Mouse (Mus musculus) CH12F3 (cell line): ENCODE data around the gene Anxa1.

ENCODE experiments used
- in situ Hi-C: fragments of 300-500 bp; cut with MboI; formaldehyde crosslinking; loops from 2 replicates; pipeline ENCODE4 v1.14.3; 2020; ENCODE audit warnings: low sequenced_read_pairs

The Anxa1 gene

DNA sequence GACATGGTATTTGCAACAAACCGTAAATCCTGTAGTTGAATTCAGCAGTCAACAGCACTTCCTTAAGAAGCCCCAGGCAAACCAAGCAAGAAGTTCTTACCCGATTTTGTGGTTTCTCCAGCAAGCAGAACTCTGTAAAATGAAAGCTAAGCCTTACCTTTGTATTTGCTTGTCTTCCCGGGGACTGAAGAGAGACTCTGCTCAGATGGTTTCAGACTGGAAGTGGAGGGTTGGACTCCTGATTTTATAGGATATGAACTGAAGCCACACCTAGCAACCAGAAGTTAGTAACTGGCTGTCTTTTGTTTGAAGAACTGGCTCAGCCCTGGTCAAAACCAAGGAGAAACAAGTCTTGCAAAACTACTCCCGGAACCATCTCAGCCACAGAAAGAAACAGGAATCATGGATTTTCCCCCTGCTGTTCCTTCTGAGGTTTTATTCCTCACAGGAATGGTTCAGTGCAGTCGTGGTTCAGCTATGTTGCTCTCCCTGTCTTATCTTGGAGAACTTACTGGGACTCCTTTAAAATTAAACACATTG lies at the start of gene Anxa1:
Gene Anxa1, minus strand, starts transcription at position 490 of the 540 bp plus-strand sequence.
- in situ Hi-C loops, result no loop called here

DNA sequence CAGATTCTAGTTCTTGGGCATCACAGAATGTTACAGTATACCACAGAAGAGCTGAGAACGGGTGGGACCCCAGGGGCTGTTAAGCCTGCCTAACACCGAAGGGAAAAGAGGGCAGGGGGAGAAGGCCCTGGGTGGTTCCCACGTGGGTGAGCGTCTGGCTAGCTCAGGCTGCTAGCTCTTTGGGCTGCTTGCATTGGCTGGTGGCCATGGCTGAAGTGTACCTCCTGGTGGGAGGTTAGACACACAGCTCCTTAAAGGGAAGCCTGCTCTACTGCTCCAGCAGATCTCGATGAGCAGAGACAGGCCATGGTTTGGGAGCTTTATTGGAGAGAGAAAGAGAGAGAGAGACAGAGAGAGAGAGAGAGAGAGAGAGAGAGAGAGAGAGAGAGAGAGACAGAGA lies 46.3 kb upstream of the Anxa1 start:
- in situ Hi-C loops, result no loop called here

DNA sequence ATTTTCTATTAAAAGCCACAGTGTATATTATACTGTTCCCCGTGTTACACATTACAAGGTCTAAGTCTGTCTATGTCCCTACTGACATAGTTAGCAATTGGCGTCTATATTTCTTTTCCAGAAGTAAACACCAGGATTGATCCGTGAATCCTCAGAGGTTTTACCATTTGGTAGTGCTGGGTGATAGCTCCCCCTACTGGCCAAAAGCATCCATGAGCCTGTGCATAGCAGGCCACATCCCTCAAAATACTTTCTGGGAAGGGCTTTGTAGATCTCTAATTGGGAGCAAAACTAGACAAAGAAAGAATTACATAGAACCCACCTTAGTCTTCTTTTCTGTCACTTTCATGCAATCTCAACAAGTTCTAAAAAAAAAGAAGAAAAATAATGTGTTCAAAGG lies 43.8 kb upstream of the Anxa1 start:
- in situ Hi-C loops, result no loop called here

DNA sequence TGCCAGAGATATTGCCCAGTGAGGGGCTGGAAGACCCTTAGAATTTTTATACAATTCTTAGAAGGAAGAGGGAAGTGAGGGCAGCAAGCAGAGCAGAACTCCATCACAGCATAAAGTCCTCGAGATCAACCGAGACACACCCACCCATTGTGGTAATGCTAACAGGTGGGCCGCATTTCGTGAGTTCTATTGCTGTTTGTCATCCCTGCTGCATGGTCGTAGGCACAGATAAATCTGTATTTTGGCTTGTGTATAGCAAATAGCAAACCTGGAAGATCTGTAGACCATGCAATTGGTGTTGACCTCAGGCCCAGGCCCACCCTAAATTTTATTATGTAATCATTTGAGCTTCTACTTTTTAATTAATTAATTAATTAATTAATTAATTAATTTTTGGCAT lies 43.2 kb upstream of the Anxa1 start:
- in situ Hi-C loops, result no loop called here

- in situ Hi-C loops, result no loop called here
These were observed 35.9 kb upstream of the Anxa1 start for GRCm38 (mm10) chr19:20426443-20427161.

DNA sequence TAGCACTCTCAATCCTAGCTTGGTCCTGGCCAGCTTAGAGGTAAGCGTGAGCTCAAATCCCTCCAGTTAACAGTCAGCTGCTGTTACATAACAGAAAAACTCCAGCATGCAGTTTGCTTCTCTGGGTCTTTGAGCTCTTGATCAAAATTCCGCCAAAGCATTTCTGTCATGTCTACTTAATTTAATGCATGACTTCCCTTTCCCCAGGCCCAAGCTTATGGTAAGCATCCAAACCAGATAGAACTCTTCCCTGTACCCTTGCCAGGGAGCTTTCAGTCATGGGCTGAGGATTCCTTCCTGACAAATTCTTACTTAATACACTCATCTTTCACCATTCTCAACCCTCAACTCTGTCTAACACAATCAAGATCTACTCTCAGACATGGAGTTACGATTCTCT lies 20.5 kb upstream of the Anxa1 start:
- in situ Hi-C loops, result no loop called here

DNA sequence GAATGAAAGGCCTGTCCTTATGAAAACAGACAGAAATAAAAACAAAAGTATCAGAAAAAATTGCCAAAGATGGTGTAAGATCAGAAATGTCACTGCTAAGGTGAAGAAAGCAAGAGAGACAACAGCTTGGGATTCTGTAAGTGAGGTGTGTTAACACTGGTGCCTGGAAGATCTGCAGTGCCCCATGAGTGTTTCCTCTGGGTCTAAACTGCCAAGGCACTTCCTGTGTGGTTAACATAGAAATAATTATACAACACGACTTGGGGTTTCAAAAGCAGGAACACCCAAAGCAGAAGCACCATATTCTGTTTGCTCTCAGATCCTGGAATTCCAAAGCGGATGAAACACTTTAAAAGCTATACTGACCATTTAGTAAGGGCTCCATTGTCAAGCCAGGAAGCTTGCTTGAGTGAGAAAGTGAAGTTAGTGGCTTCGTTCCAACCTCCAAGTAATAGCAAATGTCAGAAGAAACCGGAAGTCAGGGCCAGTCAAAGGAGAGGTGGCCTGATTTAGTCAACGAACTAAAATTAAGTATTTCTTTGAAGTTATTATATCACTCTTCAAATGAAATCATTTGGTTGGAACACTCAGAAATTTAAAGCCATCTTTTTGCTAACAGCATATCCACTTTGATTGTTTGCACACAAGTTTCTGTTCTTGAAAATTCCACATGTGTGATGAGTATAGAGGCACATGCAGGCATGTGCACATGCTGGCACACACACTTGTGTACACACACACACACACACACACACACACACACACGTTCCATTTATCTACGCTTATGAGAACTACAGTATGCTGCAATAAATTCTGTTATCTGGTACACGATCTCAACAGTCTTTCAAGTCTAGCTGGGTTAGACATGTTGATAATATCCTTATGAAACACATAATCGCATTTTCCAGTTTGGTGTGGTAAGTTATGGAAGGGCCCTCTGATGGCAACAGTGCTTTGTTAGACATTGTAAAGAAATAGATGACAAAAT lies 19.1 kb upstream of the Anxa1 start:
- in situ Hi-C loops, result no loop called here

DNA sequence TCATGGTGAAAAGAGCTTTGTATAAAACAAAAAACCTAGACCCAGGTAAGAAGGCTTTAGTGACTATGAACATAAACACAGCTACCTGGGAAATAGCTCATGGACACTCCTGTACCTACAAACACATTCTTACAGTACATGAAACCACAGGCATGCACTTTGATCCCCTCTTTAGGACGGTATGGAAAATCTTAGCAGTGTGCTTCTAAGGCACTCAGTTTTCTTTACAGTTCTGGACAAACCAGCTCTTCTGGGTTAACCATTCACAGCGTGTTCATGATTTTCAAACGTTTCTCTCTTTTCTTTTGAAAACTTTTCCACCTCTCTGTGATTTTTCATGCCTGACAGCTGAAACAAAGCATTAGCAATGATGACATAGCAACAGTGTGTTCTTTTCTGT lies 15.7 kb upstream of the Anxa1 start:
- in situ Hi-C loops, result no loop called here

GRCm38 (mm10) chr19:20405015-20405414 lies 14.3 kb upstream of the Anxa1 start:
- in situ Hi-C loops, result no loop called here

DNA sequence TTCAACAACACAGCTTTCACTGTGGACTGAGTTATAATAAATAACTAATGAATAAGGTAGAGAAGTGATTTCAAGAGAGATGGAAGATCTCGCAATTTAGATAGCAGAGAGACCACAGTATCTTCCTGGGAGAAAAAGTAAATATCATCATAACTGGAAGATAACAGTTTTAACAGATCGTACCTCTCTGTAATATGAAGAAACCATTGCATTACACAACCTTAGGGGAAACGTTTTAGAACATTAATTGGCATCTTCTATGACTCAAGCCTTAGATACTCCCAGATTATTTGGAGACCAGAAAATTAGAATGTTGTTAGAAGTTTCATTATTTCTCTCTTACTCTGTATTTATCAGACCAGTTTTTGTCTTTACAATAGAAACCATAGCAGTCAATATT lies 13.0 kb upstream of the Anxa1 start:
- in situ Hi-C loops, result no loop called here

DNA sequence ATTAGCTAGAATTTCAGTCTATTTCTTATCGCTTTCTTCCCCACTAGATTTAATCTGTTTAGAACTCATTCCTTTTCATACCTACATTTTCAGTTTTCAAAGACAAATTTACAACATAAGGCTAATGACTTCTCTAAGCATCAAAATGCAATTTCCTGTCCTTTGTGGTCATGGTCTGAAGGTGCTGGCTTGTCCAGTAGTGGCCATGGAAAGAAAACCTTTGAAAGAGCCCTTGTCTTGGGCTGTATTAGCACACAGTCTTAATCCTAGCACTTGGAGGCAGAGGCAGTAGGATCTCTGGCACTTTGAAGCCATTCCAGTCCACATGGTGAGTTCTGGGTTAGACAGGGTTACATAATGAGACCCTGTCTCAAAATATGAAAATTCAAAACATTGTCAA lies 12.5 kb upstream of the Anxa1 start:
- in situ Hi-C loops, result no loop called here

GRCm38 (mm10) chr19:20402516-20403200 lies 11.9 kb upstream of the Anxa1 start:
- in situ Hi-C loops, result no loop called here

- in situ Hi-C loops, result no loop called here
These were observed 11.2 kb upstream of the Anxa1 start for GRCm38 (mm10) chr19:20401961-20402360.

DNA sequence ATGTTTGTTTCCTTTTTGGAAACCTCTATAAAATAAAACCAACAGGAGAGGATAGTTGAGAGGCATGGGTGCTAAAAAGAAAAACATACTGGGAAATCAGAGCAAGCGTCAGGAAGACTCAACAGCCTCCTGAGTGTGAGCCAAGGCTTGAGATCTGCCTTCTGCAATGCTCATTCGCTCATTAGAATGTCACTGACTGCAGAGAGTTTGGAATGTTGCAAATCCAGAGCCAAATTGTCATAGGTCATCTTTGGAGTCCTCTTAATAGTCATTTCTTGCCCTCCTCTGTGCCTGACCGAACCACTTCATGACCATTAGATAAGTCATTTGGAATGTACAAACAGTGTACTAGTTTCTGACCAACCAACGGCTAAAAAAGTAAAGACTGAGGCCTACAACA lies 8.4 kb upstream of the Anxa1 start:
- in situ Hi-C loops, result no loop called here

DNA sequence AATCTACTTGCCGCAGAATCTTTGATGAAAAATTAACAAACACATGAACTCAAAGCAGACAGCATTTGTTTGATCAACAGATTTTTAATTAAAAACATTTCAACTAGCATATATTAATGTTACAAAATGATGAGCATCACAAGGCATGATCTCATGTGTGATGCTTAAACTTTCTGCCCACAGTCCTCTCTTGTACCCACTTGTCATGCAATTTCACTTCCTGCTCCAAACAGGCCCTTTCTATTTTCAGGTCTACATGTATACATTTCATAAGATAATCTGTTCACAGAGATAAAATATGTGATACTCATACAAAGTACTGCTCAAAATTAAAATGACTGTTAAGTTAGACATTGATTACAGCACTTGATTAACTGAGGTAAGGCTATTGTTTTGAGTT lies 6.3 kb upstream of the Anxa1 start:
- in situ Hi-C loops, result no loop called here

DNA sequence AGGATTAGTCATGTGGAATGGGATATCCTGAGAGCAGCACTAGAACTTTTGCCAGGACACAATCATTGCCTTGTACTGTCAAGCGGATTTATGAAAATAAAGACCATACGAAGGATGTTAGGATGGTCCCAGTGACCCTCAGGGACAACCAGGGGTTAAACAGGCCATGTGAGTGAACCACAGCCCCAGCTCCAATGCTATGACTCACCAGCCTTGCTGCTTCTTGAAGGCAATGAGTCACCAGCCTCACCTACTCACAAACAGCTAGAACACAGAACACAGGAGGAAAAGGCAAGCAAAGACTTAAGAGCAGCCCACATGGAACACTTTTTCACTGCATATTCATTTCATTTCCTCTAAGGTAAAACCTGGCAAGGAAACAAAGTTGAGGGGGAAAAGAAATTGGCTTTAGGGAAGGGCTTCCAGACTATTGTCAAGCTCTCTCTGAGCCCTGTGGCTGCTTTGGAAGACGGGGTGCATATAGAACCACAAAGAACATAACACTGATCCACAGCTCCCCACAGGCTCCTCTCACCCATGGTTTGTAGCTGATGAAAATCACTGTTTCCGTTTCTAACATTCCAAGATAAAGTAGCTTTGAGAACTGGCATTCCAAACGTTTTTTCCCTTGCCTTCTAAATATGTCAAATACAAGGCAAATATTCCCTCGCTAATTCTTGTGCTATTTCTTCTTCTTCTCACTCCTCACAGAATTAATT lies 3.0 kb upstream of the Anxa1 start:
- in situ Hi-C loops, result no loop called here

DNA sequence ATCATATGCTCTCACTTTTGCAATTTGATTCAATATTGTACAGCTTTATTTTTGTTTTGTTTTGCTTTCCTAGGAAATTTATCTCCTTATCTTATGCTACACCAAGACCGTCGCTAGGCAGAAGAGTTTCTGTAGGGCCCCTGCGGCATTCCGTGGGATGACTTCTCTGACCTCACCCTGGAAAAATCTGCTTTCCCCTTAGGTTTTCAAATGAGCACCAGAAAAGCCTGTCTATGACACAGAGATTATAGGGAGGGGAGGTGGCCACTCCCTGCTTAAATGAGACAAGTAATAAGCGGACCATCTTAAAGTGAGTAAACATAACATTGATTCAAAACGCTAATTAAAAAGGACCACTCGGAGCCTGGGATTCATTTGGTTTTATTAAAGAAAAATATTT lies 1.0 kb downstream of the Anxa1 start:
- in situ Hi-C loops, result no loop called here

GRCm38 (mm10) chr19:20389245-20389644 lies 1.5 kb downstream of the Anxa1 start:
- in situ Hi-C loops, result no loop called here

GRCm38 (mm10) chr19:20388276-20388675 lies 2.5 kb downstream of the Anxa1 start:
- in situ Hi-C loops, result no loop called here

- in situ Hi-C loops, result no loop called here
These were observed 4.4 kb downstream of the Anxa1 start for GRCm38 (mm10) chr19:20386296-20386695.

DNA sequence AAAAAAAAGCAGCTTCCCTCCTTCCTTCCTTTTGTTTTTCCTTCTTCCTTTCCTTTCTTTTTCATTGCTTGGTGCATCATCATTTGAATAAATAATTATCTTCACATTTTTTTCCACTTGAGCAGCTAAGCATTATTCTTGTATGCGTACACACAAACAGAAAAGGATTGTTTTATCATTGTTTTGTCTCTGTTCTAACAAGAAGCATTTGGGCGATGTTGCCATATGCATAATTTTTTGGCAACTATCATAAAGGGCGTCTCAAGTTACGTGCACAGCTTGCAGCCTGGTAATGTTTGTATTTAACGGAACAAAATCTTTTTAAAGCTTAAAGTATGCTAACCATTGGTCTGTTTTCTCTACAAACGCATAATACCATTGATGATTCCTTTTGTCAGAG lies 5.1 kb downstream of the Anxa1 start:
- in situ Hi-C loops, result no loop called here
